Mouse (Mus musculus) small intestine, adult 2 months (tissue): ENCODE measurements at regions not wholly inside any gene's neighbourhood (a gene's known extent, or its start where the extent isn't known, plus 50 kb on each side); places are given as distances from the start of the nearest gene placed in this dataset.

ENCODE experiments used
- CTCF ChIP-seq: fragments of 200-500 bp; IDR thresholded peaks from 2 replicates; pipeline ENCODE4 v1.5.1; 2012; ENCODE audit warnings: low read depth, mild to moderate bottlenecking, control low read depth, inconsistent platforms, low read length, moderate library complexity, mixed read lengths; ENCODE audit not compliant: insufficient replicate concordance, insufficient read length; ENCODE audit errors: extremely low read depth
- POLR2A ChIP-seq: fragments of 200-500 bp; IDR thresholded peaks from 2 replicates; pipeline ENCODE4 v1.6.1; 2012; ENCODE audit warnings: low read depth, mild to moderate bottlenecking, control low read depth, inconsistent platforms, low read length, moderate library complexity

GRCm38 (mm10) chr3:70223443-70224065 lies 216.1 kb downstream of the Otol1 start:
- TF ChIP-seq POLR2A (no peak), CTCF (no peak)
